Mouse (Mus musculus) layer of hippocampus, postnatal 36 days (tissue): ENCODE data around the gene Dhrs7b. TPM values are rescaled to one million over a fixed set of nuclear protein-coding genes. Genes with fewer than 3 reads are reported as not detected.

ENCODE experiments used
- DNase-seq, 2 experiments: peaks; one replicate each; pipeline ENCODE4 v3.0.0; 2022
- total RNA-seq, 2 experiments: library from RNA; stranded (reverse); gene quantifications; 2 replicates each; pipeline ENCODE4 v1.2.3; 2021

Dhrs7b gene
- total RNA-seq, 2 experiments from 2014 or later = 27.0 to 28.5 TPM

DNA sequence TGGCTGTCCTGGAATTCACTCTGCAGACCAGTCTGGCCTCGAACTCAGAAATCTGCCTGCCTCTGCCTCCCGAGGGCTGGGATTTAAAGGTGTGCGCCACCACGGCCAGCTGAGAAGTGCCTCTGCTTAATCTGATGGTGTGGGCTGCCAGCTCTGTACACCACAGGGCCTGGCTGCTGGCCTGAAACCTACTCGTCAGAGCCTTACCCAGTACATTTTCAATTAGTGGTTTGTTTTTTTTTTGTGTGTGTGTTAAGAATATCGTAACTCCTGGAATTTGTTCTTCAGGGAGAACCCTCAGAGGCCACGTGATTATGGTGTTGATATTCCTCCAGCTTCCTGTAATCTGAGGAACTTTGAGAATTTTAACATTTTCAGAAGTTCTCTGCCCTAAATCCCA is 71.6 kb downstream of the Dhrs7b start:
- DNase-seq = no peak

DNA sequence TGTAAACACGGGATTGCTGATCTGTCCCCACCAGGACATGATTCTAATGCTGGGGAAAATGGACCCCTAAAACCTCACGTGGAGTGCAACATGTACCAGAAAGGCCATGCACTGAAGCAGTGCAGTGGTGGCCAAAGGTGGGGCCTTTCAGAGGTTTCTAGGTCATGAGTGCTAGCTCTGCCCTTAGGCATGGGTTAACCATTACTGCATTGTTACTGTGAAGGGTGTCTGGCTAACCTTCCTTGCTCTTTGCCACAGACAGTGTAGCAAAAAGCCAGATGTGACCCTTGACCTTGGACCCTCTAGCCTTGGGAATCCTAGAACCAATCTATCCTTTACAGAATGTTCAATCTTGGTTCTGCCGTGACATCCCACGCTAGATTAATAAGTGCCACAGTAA is 72.1 kb downstream of the Dhrs7b start:
- DNase-seq = no peak

DNA sequence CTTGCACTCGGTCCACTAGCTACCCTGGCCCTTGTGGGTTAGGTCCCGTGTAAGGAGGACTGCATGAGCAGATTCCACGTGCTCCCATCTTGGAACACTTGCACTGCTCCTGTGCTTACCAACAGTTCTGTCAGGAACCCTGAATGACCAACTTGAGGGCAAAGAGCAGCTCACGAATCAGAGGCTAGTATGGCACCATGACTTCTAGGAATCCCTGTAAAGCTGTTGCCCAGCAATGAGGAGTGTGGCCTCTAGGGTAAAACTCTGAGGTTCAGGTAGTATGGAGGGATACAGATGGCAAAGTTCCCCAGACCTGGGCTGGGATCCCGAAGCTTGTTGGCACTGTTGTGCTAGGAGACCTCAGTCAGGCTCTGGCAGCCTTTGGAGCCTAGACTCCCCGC is 73.2 kb downstream of the Dhrs7b start:
- DNase-seq = no peak

DNA sequence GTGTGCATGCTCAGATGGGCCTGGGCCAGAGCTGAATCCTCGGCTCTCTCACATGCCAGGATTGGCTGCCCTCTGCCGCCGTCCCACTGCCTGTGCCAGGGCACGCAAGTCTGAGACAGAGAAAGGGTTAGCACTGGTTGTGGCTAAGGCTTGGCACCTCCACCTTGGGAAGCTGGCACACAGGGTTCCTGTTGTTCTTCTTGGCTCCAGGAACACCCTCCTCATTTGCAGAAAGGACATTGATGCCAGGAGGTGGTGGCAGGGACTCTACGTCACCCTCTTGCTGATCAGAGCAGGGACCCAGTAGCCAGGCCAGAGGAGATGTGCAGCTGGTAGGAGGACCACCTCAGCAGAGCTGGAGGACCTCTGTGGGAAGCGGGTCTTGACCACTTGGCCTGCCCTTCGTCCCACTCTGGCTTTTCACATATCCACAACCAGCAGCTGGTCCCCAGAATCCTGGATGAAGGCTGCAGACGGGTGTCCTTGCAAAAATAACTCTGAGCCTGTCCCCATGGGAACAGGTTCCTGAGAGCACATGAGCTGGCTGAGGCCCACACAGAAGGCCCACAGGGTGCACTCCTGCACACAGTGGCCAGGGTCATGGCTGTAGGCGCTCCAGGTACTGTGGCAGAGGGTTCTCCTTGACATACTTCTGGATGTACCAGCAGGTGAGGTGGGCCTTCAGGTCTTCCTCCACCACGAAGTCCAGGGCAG is 75.1 kb downstream of the Dhrs7b start:
- DNase-seq = no peak

DNA sequence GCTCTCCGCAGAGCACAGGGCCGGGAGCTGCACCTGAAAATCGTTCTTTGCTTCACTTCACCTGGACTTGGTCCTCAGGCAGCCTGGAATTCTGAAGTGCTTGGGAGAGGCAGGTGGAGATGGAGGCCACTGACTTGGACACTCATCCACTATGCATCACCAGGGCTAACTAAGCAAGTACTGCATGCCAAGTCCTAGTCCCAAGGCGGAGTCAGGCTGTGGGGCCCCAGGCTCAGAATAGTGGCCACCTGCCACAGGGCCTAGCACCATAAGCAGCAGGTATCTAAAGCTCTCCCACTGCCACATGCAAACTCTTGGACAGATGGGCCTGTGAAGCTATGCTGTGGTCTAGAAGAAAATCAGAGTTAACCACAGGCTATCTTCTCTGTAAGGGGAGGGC is 76.0 kb downstream of the Dhrs7b start:
- no peak for DNase-seq

DNA sequence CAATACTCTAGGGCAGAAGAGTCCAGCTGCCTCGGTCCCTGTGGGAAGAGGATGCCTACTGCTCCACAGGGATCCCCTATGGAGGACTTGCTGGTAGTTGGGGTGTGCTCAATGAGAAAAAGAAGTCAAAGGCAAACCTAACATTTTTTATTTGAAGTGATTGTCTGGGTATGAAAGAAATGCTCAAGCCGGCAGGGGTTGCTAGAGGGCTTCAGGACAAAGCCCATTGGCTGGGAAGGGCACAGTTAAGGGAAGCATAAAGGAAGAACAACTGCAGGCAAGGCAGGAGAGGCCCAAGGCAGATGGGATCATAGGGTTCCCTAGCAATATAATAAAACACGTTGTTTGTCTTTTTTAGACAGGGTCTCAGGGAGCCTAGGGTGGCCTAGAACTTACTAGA is 77.6 kb downstream of the Dhrs7b start:
- DNase-seq = no peak

DNA sequence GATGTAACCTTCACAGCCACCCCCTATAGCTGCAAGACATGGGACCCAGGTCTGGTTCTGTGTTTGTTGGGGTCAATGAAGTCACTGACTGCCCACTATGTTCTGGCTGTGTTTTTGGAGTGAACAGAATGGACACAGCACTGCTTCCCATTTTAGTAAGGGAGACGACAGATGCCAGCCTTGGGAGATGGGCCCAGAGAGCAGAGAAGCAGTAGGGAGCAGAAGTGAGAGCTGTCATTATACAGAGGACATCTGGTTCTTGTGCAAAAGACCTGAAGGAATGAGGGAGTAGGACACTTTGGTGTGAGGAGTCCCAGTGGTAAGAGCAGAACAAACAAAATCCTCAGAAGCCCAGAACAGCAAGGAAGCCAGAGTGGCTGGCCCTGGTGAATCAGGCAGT is 79.2 kb downstream of the Dhrs7b start:
- no peak for DNase-seq

Other genes with a start within 250 kb of the Dhrs7b start
- 10 to 100 TPM; 42.3 to 47.9 TPM for gene Llgl1, start 130.9 kb upstream of the Dhrs7b start, total RNA-seq
- 10 to 100 TPM; 58.4 to 60.6 TPM for gene Flii, start 103.4 kb upstream of the Dhrs7b start, total RNA-seq
- 10 to 100 TPM; 23.6 to 24.4 TPM for gene Mief2, start 102.2 kb upstream of the Dhrs7b start, total RNA-seq
- gene Top3a, start 53.3 kb upstream of the Dhrs7b start, total RNA-seq = 1 to 10 TPM; 5.1 to 5.3 TPM
- gene Smcr8, start 53.1 kb upstream of the Dhrs7b start, total RNA-seq = 10 to 100 TPM; 31.4 to 35.3 TPM
- gene Shmt1, start 18.9 kb upstream of the Dhrs7b start, total RNA-seq = 1 to 10 TPM; 5.3 to 6.6 TPM
- gene Tmem11, start 48.6 kb downstream of the Dhrs7b start, total RNA-seq = 10 to 100 TPM; 28.1 to 28.4 TPM
- 10 to 100 TPM; 11.3 to 12.3 TPM for gene Natd1, start 84.1 kb downstream of the Dhrs7b start, total RNA-seq
- gene Map2k3, start 101.4 kb downstream of the Dhrs7b start, total RNA-seq = 10 to 100 TPM; 12.4 to 14.8 TPM
- gene Kcnj12, start 191.9 kb downstream of the Dhrs7b start, total RNA-seq = 1 to 10 TPM; 6.0 to 6.9 TPM